Mouse (Mus musculus): ENCODE data around the gene 1700067K01Rik. TPM values are rescaled to one million over a fixed set of nuclear protein-coding genes. Genes with fewer than 3 reads are reported as not detected.
A peak's percentile ranks its signal among the peaks of the same experiment; 100 is the strongest.

1700067K01Rik gene
- polyA plus RNA-seq, 1 experiment = 1.5 TPM

- peaks cover 14% of the 10 kb centered on the region for H3K36me3 ChIP-seq (ENCODE audit: control insufficient read depth, insufficient read depth, low read length, poor library complexity, severe bottlenecking)
- no peak for TF ChIP-seq EP300 (IDR thresholded peaks at IDR 0.05; ENCODE audit: insufficient read depth, low read depth, low read length)
- no peak for TF ChIP-seq POLR2A (IDR thresholded peaks at IDR 0.05; ENCODE audit: insufficient read depth, low read length)
- no peak for TF ChIP-seq CTCF (IDR thresholded peaks at IDR 0.05; ENCODE audit: low read depth, low read length)
- H3K4me3 ChIP-seq (ENCODE audit: low read depth, low read length) = peak overlapping the region; percentile 89
- H3K27ac ChIP-seq (ENCODE audit: insufficient read depth, low read length) = no peak overlapping the region
- H3K4me1 ChIP-seq (ENCODE audit: control insufficient read depth, insufficient read depth, low read length) = no peaks in the 10 kb centered on the region
- no peaks in the 10 kb centered on the region for H3K27me3 ChIP-seq (ENCODE audit: control insufficient read depth, insufficient read depth, low read length, poor library complexity, severe bottlenecking)
- no peaks in the 10 kb centered on the region for H3K9me3 ChIP-seq (replicated peaks; ENCODE audit: control insufficient read depth, insufficient read depth, low read length, poor library complexity, severe bottlenecking)
- H3K9ac ChIP-seq (ENCODE audit: low read depth, poor library complexity, severe bottlenecking) = peak overlapping the region; percentile 69
Measured at GRCm38 (mm10) chr8:83973161-83974031, 27.9 kb upstream of the 1700067K01Rik start.

- peaks cover 3% of the 10 kb centered on the region for H3K36me3 ChIP-seq (ENCODE audit: control insufficient read depth, insufficient read depth, low read length, poor library complexity, severe bottlenecking)
- no peaks in the 10 kb centered on the region for H3K27me3 ChIP-seq (ENCODE audit: control insufficient read depth, insufficient read depth, low read length, poor library complexity, severe bottlenecking)
- no peak overlapping the region for H3K4me3 ChIP-seq (ENCODE audit: low read depth, low read length)
- TF ChIP-seq CTCF (IDR thresholded peaks at IDR 0.05; ENCODE audit: low read depth, low read length) (no peak), EP300 (IDR thresholded peaks at IDR 0.05; ENCODE audit: insufficient read depth, low read depth, low read length) (no peak), POLR2A (IDR thresholded peaks at IDR 0.05; ENCODE audit: insufficient read depth, low read length) (no peak)
- no peaks in the 10 kb centered on the region for H3K4me1 ChIP-seq (ENCODE audit: control insufficient read depth, insufficient read depth, low read length)
- no peak overlapping the region for H3K9ac ChIP-seq (ENCODE audit: low read depth, poor library complexity, severe bottlenecking)
- H3K27ac ChIP-seq (ENCODE audit: insufficient read depth, low read length) = no peak overlapping the region
- H3K9me3 ChIP-seq (replicated peaks; ENCODE audit: control insufficient read depth, insufficient read depth, low read length, poor library complexity, severe bottlenecking) = no peaks in the 10 kb centered on the region
Measured at GRCm38 (mm10) chr8:83974521-83974920, 26.8 kb upstream of the 1700067K01Rik start.

GRCm38 (mm10) chr8:83976101-83976630, 25.1 kb upstream of the 1700067K01Rik start:
- Histone ChIP-seq H3K27me3 (ENCODE audit: control insufficient read depth, insufficient read depth, low read length, poor library complexity, severe bottlenecking) (no peaks in the 10 kb centered on the region), H3K36me3 (ENCODE audit: control insufficient read depth, insufficient read depth, low read length, poor library complexity, severe bottlenecking) (peaks cover 2% of the 10 kb centered on the region; the same call in 1 of the 2 replicates), H3K4me3 (ENCODE audit: low read depth, low read length) (no peak overlapping the region), H3K9ac (ENCODE audit: low read depth, poor library complexity, severe bottlenecking) (no peak overlapping the region), H3K4me1 (ENCODE audit: control insufficient read depth, insufficient read depth, low read length) (no peaks in the 10 kb centered on the region), H3K9me3 (replicated peaks; ENCODE audit: control insufficient read depth, insufficient read depth, low read length, poor library complexity, severe bottlenecking) (no peaks in the 10 kb centered on the region), H3K27ac (ENCODE audit: insufficient read depth, low read length) (no peak overlapping the region)
- TF ChIP-seq EP300 (IDR thresholded peaks at IDR 0.05; ENCODE audit: insufficient read depth, low read depth, low read length) (no peak), CTCF (IDR thresholded peaks at IDR 0.05; ENCODE audit: low read depth, low read length) (peak; percentile 36), POLR2A (IDR thresholded peaks at IDR 0.05; ENCODE audit: insufficient read depth, low read length) (no peak)

- no peaks in the 10 kb centered on the region for H3K27me3 ChIP-seq (ENCODE audit: control insufficient read depth, insufficient read depth, low read length, poor library complexity, severe bottlenecking)
- TF ChIP-seq POLR2A (IDR thresholded peaks at IDR 0.05; ENCODE audit: insufficient read depth, low read length) (no peak), EP300 (IDR thresholded peaks at IDR 0.05; ENCODE audit: insufficient read depth, low read depth, low read length) (no peak), CTCF (IDR thresholded peaks at IDR 0.05; ENCODE audit: low read depth, low read length) (no peak)
- no peaks in the 10 kb centered on the region for H3K4me1 ChIP-seq (ENCODE audit: control insufficient read depth, insufficient read depth, low read length)
- peaks cover 5% of the 10 kb centered on the region; the same call in 1 of the 2 replicates for H3K36me3 ChIP-seq (ENCODE audit: control insufficient read depth, insufficient read depth, low read length, poor library complexity, severe bottlenecking)
- no peaks in the 10 kb centered on the region for H3K9me3 ChIP-seq (replicated peaks; ENCODE audit: control insufficient read depth, insufficient read depth, low read length, poor library complexity, severe bottlenecking)
- no peak overlapping the region for H3K27ac ChIP-seq (ENCODE audit: insufficient read depth, low read length)
- H3K4me3 ChIP-seq (ENCODE audit: low read depth, low read length) = no peak overlapping the region
- H3K9ac ChIP-seq (ENCODE audit: low read depth, poor library complexity, severe bottlenecking) = no peak overlapping the region
Measured at GRCm38 (mm10) chr8:83976779-83977350, 24.4 kb upstream of the 1700067K01Rik start.

GRCm38 (mm10) chr8:83977646-83978045, 23.7 kb upstream of the 1700067K01Rik start:
- Histone ChIP-seq H3K9ac (ENCODE audit: low read depth, poor library complexity, severe bottlenecking) (no peak overlapping the region), H3K27ac (ENCODE audit: insufficient read depth, low read length) (no peak overlapping the region)

More at GRCm38 (mm10) chr8:83977646-83978045, 23.7 kb upstream of the 1700067K01Rik start:
- no peak overlapping the region for H3K4me3 ChIP-seq (ENCODE audit: low read depth, low read length)
- H3K27me3 ChIP-seq (ENCODE audit: control insufficient read depth, insufficient read depth, low read length, poor library complexity, severe bottlenecking) = no peaks in the 10 kb centered on the region
- H3K4me1 ChIP-seq (ENCODE audit: control insufficient read depth, insufficient read depth, low read length) = no peaks in the 10 kb centered on the region
- H3K9me3 ChIP-seq (replicated peaks; ENCODE audit: control insufficient read depth, insufficient read depth, low read length, poor library complexity, severe bottlenecking) = no peaks in the 10 kb centered on the region
- H3K36me3 ChIP-seq (ENCODE audit: control insufficient read depth, insufficient read depth, low read length, poor library complexity, severe bottlenecking) = peaks cover 5% of the 10 kb centered on the region; the same call in 1 of the 2 replicates
- no peak for TF ChIP-seq EP300 (IDR thresholded peaks at IDR 0.05; ENCODE audit: insufficient read depth, low read depth, low read length)
- TF ChIP-seq POLR2A (IDR thresholded peaks at IDR 0.05; ENCODE audit: insufficient read depth, low read length) = no peak
- no peak for TF ChIP-seq CTCF (IDR thresholded peaks at IDR 0.05; ENCODE audit: low read depth, low read length)
